Mouse (Mus musculus) T-helper 2 cell (primary cell): ENCODE measurements around the gene Enc1.

ENCODE experiments used
- in situ Hi-C: fragments of 300-600 bp; cut with MboI, MseI; formaldehyde crosslinking; loops from one replicate; pipeline ENCODE4 v1.15.1; 2025; ENCODE audit warnings: high pct_unique_total_duplicates

Enc1 gene

DNA sequence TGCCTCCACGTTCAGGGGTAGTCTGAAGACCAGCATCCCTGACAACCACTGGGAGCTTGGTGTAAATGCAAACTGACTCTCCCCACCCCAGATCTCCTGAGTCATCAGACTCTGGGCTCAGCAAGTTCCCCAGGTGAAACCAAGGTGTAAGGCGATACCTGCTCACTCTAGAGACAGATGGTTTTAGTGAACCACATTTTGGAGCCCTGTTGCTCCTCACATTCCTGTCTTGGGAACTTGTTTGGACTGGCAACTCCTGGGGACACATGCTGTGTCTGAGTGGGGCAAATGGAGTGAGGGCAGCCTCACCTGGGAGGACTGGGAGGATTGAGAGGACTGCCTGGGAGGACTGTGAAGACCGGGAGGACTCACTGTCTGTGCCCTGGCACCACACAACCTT lies 13.1 kb upstream of the Enc1 start:
- in situ Hi-C loops = no loop called here

DNA sequence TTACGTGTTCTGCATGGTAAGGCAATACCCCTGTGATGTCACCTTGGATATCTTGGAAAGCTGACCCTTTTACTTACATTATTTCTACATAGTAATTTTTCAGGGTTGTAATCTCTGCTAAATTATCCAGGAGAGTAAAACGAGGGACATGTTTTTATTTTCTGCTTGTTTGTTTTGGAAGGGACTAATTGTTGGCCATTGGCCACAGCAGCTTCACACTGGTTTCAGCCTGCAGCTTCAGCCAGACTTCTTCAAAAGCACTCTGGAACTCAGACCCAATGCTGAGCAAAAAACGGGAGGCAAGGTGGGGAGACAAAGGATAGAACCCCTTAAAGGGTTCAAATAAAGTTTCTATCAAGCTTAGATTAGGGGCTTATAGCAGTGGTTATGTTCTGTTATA lies 10.8 kb upstream of the Enc1 start:
- in situ Hi-C loops = loop anchor here (5.0 kb wide), 2 partner anchors 367 to 707 kb away; no protein-coding TSS in a partner anchor

DNA sequence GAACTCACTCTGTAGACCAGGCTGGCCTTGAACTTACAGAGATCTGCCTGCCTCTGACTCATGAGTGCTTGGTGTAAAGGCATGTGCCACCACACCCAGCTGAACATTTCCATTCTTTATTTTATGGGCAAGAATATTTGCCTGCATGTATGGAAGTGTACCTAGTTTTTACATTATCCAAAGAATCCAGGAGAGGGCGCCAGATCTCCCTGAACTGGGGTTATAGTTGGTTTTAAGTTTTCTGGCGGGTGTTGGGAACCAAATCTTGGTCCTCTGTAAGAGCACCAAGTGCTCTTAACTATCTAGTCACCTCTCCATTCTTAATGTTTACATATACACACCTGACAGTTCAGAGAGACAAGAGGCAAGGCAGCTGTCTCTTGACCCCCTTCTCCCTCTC lies 7.8 kb upstream of the Enc1 start:
- in situ Hi-C loops = loop anchor here (5.0 kb wide), 2 partner anchors 364 to 704 kb away; no protein-coding TSS in a partner anchor

DNA sequence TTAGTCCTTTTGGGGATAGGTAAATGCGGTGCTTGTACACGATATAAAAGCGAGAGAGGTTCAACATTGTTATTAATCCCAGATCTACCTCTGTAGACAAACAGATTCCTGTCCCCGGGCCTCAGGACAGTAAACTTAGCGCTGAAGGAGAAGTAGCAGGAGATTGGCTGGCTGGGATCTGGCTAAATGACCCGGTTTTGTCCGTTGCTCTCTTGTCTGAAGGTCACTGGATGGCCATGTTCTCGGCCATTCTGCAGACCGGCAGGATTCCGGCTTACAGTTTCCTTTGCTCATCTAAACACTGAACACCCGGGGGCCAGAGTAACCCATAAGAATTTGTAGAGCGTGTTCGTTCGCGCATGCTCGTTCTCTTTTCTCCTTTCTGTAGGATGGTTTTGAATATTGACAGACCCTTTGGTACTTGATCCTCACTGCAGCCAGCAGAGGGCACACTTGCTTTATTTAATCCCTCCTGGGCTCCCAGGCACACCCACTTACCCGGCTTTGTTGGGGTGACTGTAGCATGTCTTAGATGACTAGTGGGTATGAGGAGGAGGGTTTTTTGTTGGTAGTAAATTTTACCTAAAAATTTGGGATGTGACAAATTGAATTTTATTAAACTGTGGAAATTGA lies 6.0 kb upstream of the Enc1 start:
- in situ Hi-C loops = loop anchor here (5.0 kb wide), 2 partner anchors 362 to 702 kb away; no protein-coding TSS in a partner anchor

DNA sequence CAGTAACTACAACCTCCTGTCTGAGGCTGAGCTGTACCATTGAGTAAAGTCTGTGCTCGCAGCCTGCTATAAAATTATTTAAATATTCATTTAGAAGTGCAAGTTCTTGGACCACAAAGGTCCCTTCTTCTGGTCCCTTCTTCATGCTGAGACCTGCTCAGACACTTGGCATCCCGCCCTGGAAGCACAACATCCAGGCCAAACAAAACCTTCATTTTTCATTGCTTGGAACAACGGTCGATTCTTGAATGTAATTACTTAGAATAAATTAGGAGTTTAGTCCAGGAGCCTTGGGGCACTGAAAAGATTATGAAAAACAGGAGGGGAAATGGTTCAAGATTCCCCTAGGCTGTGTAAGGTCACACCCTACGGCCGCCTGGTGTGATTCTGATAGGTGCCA lies 5.0 kb upstream of the Enc1 start:
- in situ Hi-C loops = no loop called here

DNA sequence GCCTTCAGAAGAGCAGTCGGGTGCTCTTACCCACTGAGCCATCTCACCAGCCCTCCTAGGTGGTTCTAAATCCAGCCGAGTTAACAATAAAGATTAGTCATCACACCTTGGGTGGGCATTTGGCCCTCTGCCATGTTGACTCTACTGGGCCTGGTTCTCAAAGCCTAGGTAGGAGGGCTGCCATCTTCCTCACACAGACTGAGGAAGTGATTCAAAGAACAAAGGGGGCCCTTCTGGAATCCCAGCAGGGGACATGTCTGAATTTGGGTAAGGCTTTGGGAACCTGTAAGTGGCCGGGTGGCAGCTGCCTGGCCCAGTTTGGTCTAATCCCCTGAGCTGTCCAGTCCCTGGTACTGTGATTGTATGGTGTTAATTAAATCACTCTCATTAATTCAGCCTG lies 3.2 kb upstream of the Enc1 start:
- in situ Hi-C loops = no loop called here

DNA sequence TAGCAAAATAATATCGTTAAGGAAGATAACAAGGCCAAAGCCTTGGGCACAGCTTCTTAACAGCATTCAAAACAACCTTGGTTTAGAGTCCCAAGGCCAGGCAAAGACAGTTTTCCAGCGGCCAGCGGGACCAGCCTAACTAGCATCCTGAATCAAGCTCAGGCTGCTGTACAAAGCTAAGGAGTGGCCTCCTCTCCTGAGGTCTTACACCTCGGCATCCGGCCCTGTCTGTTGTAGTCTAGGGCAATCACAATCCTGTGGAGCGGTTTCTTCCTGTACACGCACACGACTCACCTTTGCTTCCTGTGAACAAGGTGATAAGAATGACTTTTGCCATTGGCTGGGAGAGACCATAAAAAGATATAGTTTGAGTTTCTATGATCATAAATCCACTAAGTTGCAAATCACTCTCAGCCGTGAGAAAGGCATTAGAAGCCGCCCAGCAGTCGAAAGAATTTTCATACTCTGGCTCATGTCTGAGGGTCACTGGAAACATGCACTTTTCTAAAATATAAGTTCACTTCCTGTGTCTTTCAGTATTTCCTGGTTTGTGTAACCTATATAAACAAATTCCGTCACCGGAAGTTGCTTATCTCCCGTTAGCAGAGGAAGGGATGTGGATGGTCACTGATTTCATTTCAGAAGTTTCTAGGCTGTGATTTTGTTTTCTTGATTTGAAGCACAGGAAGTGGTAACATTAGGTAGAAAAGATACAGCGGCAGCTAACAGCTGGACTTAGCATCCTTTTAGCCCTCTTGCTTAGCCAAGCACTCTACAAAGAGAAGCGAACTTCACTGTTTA lies 2.5 kb upstream of the Enc1 start:
- in situ Hi-C loops = no loop called here

DNA sequence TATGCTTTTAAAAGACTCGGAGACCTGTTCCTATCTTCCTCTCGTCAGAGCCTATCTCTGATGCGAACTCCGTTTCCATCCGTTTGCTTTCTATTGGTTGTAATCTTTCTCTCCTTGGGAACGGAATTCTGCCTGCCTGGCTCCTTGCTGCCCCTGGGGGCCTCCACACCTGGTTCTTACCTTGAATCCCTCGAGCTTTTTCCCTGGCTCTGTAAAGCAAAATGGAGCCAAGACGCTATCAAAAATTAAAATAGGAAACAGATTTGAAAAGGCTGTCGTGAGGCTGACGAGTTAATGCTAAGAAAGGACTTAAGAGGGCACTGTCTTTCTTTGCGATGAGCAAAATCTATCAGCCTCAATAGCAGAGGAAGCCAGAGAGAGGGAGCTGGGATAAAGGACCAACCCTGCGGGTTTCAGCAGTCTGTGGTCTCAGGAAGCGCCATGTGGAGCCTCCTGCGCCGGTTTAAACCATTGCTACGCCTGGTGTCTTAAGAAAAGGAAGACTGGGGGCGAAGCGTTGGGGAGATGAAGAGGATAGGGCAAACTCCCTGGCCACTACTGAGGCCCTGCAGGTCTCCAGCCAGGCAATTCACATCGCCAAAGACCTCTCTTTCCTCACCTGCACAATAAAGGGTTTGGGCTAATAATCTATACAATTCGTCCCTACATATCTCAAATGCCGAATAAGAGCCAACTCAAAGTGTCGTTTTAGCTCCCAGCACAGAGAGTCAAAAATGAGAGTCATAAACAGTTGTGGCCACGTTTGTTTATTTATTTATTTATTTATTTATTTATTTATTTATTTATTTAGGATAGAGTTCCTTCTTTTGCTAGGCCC lies 1.3 kb upstream of the Enc1 start:
- in situ Hi-C loops = no loop called here

DNA sequence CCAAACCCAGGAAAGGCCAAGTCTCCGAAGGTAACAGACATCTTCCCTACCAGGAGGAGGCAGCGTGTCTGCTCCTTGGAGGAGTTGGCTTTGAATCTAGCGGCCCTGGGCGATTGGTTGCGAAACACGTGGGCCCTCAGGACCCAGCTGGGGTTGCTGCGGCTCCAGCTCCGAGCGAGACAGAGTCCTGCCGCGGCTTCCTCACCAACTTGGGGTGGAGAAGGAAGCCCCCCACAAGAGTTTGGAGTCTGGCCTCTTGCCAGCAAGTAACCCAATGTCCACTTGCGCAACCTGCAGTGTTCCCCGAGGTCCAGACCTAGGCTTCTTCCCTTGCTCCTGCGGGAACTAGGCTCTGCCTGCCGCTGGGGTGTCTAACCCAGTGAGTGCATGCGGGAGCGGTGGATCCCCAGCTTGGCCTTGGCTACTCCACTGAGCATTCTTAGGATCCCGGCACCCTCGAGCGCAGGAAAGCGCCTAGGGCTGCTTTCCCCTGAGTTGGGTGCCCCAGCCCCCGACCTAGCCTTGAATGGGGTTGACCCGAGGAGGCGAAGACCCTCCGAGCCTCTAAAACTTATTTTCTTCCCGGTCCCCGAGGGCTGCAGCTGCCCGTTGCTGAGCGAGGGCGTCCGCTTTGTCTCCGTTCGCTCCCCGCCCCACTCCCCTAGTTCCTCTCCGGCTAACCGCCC lies 483 bp upstream of the Enc1 start:
- in situ Hi-C loops = no loop called here

DNA sequence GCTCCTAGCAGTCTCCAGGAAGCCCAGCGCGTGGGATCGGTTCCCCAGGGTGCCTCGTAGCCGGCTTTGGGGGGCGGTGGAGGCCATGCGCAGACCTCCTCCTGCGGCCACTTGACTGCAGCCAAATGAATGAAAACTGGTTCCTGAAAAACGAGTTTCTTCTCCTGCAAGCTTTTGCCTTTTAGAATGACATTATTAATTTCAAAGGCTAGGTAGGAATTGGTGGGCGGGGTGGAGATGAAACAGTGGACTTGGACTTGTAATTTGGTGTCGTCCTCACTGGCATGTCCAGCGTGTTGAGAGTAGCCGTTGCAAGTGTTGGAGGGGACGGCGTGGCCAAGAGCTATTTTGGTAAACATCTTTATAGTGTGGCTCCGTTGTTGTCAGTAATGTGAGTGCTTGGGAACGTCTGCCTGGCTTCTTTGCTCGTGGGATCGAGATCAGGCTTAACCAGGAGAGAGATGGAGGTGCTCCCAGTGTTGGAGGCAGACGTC lies 929 bp downstream of the Enc1 start:
- in situ Hi-C loops = no loop called here

DNA sequence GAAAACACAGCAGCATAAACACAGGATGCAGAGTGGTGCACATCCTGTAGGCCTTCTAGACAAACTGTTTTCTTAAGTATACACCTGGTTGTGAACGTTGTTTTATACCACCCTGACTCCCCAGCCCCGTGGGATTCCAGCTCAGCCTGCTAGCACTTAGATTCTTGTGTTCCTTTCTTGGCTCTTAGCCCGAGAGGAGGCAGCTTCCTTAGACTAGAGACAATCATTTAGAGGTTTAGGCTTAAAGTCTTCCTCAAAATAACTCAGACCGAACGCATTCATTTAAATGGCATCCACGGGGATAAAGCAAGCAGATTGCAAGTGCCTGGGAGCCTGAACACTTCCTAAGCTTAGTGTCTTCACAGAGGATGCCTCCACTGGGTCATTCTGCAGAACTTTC lies 1.8 kb downstream of the Enc1 start:
- in situ Hi-C loops = no loop called here

DNA sequence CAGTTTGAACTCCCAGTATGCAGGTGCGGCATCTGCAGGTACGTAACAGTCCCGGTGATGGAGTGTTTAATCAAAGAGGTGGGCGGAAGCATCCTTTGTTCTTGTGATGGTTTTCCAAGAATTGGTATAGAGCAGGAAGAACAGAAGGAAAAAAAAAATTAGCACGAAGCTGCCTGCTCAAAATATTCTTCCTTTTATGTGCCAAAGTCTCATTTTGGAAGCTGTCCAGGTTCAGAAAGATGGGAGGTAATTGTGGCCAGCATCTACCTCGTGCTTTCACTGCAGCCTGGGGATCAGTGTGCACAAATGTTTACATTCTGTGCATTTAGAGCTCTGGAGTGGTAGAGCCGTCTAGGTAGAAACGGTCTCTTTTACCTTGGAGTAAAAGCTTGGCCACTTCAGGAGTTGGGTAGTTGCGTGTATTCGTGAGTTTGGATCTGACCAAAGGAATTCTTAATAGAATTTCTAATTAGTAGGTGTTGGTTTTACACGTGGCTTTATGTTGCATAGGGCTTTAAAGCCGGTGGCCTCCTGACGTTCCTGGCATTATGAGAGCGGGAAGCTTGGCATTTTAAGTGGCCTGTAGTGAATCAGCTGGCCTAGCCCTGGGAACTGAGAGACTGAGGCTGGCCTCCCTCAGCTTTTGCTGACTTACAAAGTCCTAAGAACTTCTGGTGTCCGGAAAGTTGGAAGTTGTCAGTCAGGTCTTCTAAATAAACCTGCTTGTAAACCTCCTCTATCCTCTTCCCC lies 3.2 kb downstream of the Enc1 start:
- in situ Hi-C loops = no loop called here

DNA sequence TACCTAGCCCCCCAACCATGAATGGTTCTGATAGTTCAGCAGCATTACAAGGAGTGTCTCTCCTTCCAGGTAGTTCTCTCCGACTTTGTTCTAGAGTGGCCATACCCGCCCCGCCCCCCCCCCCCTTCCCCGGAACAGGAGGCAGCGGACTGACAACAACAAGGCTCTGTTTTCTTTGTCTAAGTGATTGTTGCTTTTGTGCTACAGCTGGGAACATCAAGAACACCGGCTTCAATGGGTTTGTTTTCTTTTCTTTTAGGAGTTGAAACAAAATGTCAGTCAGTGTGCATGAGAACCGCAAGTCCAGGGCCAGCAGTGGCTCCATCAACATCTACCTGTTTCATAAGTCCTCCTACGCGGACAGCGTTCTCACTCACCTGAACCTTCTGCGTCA lies 3.8 kb downstream of the Enc1 start:
- in situ Hi-C loops = no loop called here

DNA sequence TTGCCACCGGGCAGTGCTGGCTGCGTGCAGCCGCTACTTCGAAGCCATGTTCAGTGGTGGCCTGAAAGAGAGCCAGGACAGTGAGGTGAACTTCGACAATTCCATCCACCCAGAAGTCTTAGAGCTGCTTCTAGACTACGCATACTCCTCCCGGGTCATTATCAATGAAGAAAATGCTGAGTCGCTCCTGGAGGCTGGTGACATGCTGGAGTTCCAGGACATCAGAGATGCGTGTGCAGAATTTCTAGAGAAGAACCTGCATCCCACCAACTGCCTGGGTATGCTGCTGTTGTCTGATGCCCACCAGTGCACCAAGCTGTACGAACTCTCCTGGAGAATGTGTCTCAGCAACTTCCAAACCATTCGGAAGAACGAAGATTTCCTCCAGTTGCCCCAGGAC lies 4.3 kb downstream of the Enc1 start:
- in situ Hi-C loops = no loop called here

DNA sequence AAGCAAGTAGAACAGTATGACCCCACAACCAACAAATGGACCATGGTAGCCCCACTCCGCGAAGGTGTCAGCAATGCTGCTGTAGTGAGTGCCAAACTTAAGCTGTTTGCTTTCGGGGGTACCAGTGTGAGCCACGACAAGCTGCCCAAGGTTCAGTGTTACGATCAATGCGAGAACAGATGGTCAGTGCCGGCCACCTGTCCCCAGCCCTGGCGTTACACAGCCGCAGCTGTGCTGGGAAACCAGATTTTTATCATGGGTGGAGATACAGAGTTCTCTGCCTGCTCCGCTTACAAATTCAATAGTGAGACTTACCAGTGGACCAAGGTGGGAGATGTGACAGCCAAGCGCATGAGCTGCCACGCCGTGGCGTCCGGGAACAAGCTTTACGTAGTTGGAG lies 5.3 kb downstream of the Enc1 start:
- in situ Hi-C loops = no loop called here

DNA sequence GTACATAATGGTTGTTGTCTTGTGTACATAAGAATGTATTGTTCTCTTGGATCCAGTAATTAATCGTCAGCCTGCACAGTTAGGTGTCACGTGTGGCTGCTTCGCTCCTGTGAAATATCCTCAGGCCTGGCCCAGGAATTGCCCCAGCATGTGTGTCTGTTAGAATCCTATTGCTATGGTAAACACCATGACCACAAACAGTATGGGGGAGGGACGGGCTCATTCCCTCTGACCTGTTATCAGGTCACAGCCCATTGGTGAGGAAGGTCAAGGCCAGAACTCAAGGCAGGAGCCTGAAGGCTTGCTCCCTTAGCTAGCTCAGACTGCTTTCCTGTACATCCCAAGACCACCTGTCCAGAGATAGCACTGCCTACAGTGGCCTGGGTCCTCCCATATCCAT lies 6.8 kb downstream of the Enc1 start:
- in situ Hi-C loops = no loop called here

DNA sequence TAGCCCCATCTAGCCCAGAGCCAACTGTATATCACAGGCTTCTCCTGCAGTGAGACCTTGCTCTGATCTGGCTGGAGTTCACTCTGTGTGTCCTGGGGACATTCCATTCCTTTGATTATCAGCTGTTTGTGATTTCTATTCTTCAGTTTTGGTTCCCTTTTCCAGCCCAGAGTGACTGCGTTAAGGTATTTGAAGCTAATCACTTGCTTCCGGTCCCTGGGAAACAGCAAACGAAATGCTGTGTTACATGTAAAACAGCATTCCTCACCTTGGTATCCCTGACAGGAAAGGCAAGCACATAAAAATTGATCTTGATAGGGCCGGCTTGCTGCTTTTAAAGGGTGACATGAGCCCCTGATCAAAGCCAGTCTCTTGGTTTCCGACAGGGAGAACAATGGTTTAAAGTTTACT lies 8.2 kb downstream of the Enc1 start:
- in situ Hi-C loops = no loop called here

DNA sequence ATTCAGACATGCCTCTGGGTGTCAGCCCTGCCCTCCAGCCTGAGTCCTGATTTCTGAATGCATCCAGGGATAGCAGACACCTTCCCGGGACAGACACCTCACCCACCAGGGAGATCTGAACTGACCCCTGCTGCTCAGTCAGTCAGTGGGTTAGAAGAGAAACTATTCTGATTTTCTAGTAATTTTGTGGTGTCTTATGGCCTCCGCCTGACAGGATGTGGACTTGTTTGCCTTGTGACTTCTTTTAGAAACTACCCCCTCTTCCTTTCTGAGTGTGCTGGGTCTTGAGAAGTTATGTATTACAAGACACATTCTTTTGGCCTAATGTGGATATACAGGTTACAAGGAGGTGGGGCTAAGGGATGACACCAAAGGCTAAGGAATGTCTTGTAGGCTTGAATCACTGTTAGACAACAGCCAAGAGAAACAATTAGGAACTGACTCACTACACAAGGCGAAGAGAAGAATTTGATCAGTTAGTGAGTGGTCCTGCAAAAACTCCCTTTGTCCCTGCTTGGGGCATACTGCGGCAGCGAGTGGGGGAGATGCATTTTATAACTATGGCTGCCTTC lies 8.7 kb downstream of the Enc1 start:
- in situ Hi-C loops = no loop called here

DNA sequence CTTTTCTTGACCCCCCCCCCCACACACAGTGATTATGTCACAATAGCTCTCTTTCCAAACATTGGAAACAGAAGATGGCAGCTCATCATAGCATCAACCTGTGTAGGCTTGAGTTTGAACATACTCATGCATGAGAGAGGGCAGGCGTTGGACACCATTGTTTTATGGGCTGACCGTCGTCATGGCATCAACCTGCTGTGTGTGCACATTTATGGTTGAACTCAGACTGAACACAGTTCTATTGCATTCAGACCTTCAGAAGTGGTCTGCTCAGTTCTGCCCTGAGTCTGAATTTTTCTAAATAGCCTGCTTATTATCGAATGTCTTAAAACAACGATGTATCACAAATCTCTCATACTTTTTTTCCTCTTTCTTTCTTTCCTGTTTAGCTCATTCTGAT lies 9.2 kb downstream of the Enc1 start:
- in situ Hi-C loops = no loop called here

DNA sequence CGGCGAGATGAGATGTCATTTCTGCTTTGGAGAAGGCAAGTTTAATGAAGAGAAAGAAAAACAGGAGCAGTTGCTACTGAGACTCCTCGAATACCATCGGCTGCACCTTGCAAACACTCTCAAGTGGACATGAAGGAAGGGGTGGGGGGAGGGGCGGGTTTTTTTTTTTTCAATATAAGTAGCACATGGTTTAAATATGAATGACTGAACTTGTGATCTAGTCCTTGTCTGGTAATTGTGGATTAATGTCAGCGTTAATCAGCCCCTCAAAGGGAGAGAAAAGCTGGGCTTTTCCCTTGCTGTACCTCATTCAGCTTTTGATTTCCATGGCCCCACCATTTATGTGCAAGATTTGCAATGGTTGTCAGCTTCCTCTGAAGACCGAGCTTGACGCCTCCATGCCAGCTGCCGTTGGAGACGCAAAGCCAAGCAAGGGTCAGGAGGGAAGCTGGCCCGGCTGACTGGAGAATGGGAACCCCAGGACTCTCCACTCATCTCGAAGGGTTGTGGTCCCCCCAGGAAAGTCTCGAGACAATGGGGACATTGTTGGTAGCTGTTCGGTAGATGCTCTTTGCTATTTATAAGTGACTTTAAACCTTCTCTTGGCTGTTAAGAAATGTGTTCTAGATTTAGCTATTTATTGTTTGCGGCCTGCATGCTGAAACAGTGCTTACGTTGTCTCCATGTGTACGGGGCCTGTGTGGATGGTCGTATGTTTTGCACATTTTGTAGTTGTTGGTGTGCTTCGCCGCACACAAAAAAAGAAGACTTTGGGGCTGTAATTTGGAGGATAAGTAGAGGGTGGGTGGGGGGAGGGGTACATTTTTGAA lies 9.9 kb downstream of the Enc1 start:
- in situ Hi-C loops = no loop called here
